Mouse (Mus musculus): ENCODE results near the gene Clip2.

- TF ChIP-seq CTCF (IDR thresholded peaks at IDR 0.05; ENCODE audit: low read depth, low read length) (no peak), TAL1 (conservative IDR thresholded peaks at IDR 0.05; ENCODE audit: low read depth, low read length) (no peak), GATA1 (IDR thresholded peaks at IDR 0.05; ENCODE audit: borderline replicate concordance, low read length) (no peak)
Measured at GRCm38 (mm10) chr5:134541640-134542039, 10.6 kb downstream of the Clip2 start.

All from G1E (cell line).